Mouse (Mus musculus) left cerebral cortex, postnatal 25 days (tissue): ENCODE data around the gene Ang2. TPM values are rescaled to one million over a fixed set of nuclear protein-coding genes. Genes with fewer than 3 reads are reported as not detected.
"Not testable (repeated sequence)": the region's sequence is repeated elsewhere in the genome, so short reads cannot be mapped to it uniquely, and the experiment has no call there.

Experiments
- DNase-seq, 2 experiments: peaks; one replicate each; pipeline ENCODE4 v3.0.0; 2022; ENCODE audit warnings: low spot score in 2 of 2, mixed read lengths in 1 of 2
- intact Hi-C: fragments of 180-260 bp; cut with DNase I; formaldehyde crosslinking; loops from one replicate; pipeline ENCODE4 v1.15.1; 2025
- total RNA-seq, 2 experiments: library from RNA; stranded (reverse); gene quantifications; 2 replicates each; pipeline ENCODE4 v1.2.3; 2021

The Ang2 gene
- not detected for total RNA-seq

GRCm38 (mm10) chr14:51199098-51200023 lies at the start of gene Ang2:
TSS of gene Ang2 (minus strand) at chr14:51199148.
- intact Hi-C loops: no loop called here
- no peak for DNase-seq

- no peak for DNase-seq
- intact Hi-C loops: no loop called here
These were observed 48.8 kb upstream of the Ang2 start for GRCm38 (mm10) chr14:51247736-51248135.

DNA sequence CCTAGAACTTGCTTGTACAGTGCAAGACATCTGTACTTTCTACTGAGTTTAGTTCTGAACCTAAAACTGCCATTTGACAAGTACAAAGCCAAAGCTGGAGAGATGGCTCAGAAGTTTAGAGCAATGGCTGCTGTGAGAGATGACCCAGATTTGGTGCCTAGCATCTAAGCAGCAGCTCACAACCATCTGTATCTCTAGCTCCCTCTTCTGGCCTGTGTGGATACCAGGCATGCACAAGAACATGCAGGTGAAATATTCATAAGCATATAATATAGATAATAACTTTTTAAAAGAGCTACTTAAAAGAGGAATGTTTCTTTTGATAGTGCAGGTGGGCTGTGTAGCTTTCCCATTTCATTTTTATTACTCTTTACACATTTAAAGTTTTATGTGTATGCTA lies 42.0 kb upstream of the Ang2 start:
- DNase-seq: peak; percentile 47 to 61
- intact Hi-C loops: loop anchor here (2.0 to 5.0 kb wide), 2 partner anchors 64 to 139 kb away; no protein-coding TSS in a partner anchor

GRCm38 (mm10) chr14:51237488-51237887 lies 38.5 kb upstream of the Ang2 start:
- intact Hi-C loops, DNase-seq: not testable (repeated sequence)

GRCm38 (mm10) chr14:51229657-51230056 lies 30.7 kb upstream of the Ang2 start:
- DNase-seq, intact Hi-C loops: not testable (repeated sequence)

DNA sequence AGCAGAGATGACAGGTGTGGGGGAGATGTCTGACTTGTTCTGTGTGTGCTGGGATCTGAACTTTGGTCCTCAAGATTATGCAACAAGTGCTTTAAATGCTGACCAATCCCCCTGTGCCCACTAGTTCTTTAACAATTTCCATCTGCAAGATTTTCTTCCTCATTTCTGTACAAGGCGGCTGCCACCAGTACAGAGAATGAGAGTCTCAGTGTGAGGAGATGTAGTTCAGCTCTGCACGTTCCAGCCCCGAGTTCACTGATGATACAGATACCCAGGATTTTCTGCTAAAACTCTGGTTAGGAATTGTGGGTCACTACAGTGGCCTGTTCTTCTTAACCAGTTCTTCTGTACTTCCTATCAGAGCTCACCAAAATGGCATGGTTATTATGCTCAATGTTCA lies 21.1 kb upstream of the Ang2 start:
- intact Hi-C loops, DNase-seq: not testable (repeated sequence)

DNA sequence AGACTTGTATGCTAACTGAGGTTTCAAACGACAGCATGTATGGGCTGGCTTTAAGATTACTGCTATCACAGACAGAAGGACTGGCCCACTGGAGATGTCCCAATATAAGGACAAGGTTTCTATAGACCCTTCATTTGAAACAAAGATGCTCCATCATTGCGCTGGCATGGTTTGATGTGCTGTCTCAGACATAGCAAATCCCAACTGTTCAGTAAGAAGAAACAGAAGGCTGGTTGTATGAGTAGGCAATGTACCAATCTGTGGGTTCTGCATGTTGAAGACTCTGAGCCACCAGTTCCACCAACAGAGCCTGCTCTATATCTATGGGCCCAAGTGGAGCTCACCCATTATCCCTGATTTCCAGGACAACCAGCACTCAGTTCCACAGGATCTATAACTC lies 4.2 kb upstream of the Ang2 start, which contains the start of gene Ear14:
Gene Ear14, plus strand, starts transcription at position 277 of the 400 bp plus-strand sequence.
- intact Hi-C loops: no loop called here
- no peak for DNase-seq

- no peak for DNase-seq
These were observed 1.5 kb upstream of the Ang2 start for GRCm38 (mm10) chr14:51200466-51200865.

DNA sequence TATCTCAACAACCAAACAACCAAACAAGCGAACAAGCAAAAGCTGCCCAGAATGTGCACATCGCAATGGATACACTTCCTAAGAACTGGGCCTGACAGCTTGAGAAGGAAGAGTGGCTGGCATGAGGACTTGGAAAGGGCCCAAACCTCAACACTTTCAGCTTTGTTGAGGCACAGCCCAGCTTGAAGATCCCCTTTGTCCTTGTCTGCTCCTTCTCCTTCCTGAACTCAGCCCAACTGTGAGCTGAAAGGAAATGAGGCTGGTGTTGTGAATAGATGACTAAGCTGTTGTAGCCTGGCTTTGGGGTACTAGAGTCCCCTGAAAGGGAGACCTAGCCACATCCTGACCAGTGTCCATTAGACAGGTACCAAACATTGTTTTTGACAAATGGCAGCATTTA lies 1.1 kb upstream of the Ang2 start:
- peak; percentile 6 to 35 for DNase-seq
- intact Hi-C loops: no loop called here

More at GRCm38 (mm10) chr14:51200466-51200865, 1.5 kb upstream of the Ang2 start:
- intact Hi-C loops: no loop called here

DNA sequence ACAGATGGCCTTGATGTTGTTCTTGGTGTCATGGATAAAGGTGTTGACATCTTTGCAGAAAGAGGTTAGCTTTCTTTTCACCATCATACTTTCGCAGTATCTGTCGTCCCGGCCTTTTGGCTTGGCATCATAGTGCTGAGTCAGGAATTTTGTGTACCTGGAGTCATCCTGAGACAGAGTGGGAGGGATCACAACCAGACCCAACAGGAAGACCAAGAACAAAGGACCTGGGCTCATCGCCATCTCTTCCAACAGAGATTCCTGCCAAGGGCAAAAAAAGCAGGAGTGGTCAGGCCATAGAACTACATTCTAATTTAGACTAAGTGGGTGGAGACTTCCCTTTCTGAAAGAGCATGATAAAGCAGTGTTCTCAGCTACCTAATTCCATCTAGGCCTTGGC lies 3.3 kb downstream of the Ang2 start:
- DNase-seq: no peak
- intact Hi-C loops: no loop called here

DNA sequence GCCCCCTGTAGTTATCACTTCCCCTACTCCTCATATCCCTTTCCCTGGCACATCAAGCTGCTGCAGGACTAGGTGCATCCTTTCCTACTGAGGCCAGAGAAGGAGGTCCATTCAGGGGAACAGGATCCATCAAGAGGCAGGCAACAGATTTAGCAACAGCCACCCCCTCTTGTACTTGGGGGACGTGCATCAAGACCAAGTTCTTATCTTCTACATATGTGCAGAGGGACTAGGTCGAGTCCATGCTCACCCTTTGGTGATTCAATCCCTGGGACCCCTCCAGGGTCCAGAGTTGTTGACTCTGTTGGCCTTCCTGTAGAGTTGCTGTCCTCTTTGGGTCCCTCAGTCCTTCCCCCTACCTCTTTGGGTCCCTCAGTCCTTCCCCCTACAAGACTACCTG lies 17.9 kb downstream of the Ang2 start:
- intact Hi-C loops, DNase-seq: not testable (repeated sequence)

GRCm38 (mm10) chr14:51173843-51174242 lies 25.1 kb downstream of the Ang2 start:
- no peak for DNase-seq
- intact Hi-C loops: loop anchor here (5.0 kb wide), 1 partner anchor 173 kb away; no protein-coding TSS in a partner anchor

DNA sequence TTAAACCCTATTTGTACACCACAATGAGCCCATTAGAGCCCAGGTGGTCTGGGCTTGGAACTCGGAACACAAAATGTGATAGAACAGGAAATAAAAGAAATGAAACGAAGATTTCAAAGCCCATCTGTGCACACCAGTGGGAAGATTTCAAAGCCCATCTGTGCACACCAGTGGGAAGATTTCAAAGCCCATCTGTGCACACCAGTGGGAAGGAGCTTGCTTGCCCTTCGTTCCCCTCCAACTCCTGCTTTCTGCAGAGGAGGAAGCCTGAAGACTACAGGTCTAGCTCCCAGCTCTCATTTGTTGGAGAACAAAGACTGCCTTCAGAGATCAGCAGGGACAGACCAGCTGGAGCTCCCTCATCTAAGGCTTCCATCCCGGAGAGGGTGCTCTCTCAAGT lies 26.0 kb downstream of the Ang2 start:
- peak; percentile 11 to 46 for DNase-seq
- intact Hi-C loops: loop anchor here (5.0 kb wide), 1 partner anchor 174 kb away; no protein-coding TSS in a partner anchor

- intact Hi-C loops: loop anchor here (5.0 kb wide), 1 partner anchor 175 kb away; no protein-coding TSS in a partner anchor
- peak; percentile 7 to 15 for DNase-seq
These were observed 26.7 kb downstream of the Ang2 start for GRCm38 (mm10) chr14:51172095-51172865.

GRCm38 (mm10) chr14:51166068-51166467 lies 32.9 kb downstream of the Ang2 start:
- no peak for DNase-seq
- intact Hi-C loops: loop anchor here (5.0 kb wide), 1 partner anchor 59 kb away; no protein-coding TSS in a partner anchor

- intact Hi-C loops: loop anchor here (5.0 kb wide), 1 partner anchor 58 kb away; no protein-coding TSS in a partner anchor
- no peak for DNase-seq
These were observed 33.5 kb downstream of the Ang2 start for GRCm38 (mm10) chr14:51165435-51165834.

GRCm38 (mm10) chr14:51163323-51163722 lies 35.6 kb downstream of the Ang2 start:
- intact Hi-C loops, DNase-seq: not testable (repeated sequence)

GRCm38 (mm10) chr14:51161976-51162375 lies 37.0 kb downstream of the Ang2 start, which contains the start of gene Rnase2b:
TSS of gene Rnase2b (plus strand) at chr14:51162260.
- intact Hi-C loops: not testable (repeated sequence)
- peak in 1 of 2 experiments; percentile 30 for DNase-seq

- no peak for DNase-seq
- intact Hi-C loops: no loop called here
These were observed 41.9 kb downstream of the Ang2 start for GRCm38 (mm10) chr14:51157072-51157471.

DNA sequence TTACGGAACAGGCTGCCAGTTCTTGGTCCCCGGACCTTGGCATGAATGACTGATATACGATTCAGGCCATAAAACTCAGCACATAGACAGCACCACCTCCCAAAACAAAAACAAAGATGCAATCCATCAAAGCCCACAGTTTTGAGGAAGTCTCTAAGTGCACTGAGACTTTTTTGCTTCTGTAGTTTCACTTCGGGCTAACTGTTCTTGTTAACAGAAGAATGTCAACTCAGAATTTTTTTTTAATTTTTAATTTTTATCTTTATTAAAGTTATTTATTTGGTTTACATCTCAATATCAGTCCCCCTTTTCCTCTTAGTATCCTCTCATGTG lies 42.2 kb downstream of the Ang2 start:
- intact Hi-C loops: no loop called here
- no peak for DNase-seq
